Mouse (Mus musculus) hindbrain, embryonic 11.5 days (tissue): ENCODE data around the gene Tmem186. TPM values are rescaled to one million over a fixed set of nuclear protein-coding genes. Genes with fewer than 3 reads are reported as not detected.
A peak's percentile ranks its signal among the peaks of the same experiment; 100 is the strongest.

Experiments
- ATAC-seq: fragments of 200-750 bp; cut with Nextera tagmentation; 2 replicates; pipeline ENCODE4 v1.8.0; 2017; ENCODE audit warnings: mild to moderate bottlenecking, moderate TSS enrichment, moderate library complexity; ENCODE audit not compliant: low FRiP score
- DNase-seq: peaks from one replicate; pipeline ENCODE4 v3.0.0-alpha.2; 2015; ENCODE audit warnings: low spot score
- H3K27ac ChIP-seq: fragments of 300-500 bp; sonication (generic); 2 replicates; pipeline ENCODE4 v1.5.1; 2014; ENCODE audit warnings: mild to moderate bottlenecking, low read depth, low read length
- H3K27me3 ChIP-seq: fragments of 300-500 bp; sonication (generic); 2 replicates; pipeline ENCODE4 v1.6.1; 2014; ENCODE audit warnings: mild to moderate bottlenecking, low read length, moderate library complexity, mixed read lengths; ENCODE audit not compliant: control insufficient read depth, insufficient read depth
- H3K36me3 ChIP-seq: fragments of 300-500 bp; sonication (generic); 2 replicates; pipeline ENCODE4 v1.6.1; 2014; ENCODE audit warnings: mild to moderate bottlenecking, low read length, moderate library complexity, mixed read lengths; ENCODE audit not compliant: control insufficient read depth, insufficient read depth
- H3K4me1 ChIP-seq: fragments of 300-500 bp; sonication (generic); replicated peaks from 2 replicates; pipeline ENCODE4 v1.6.1; 2014; ENCODE audit warnings: low read length, mixed read lengths; ENCODE audit not compliant: control insufficient read depth, insufficient read depth
- H3K4me2 ChIP-seq: fragments of 300-500 bp; sonication (generic); replicated peaks from 2 replicates; pipeline ENCODE4 v1.6.1; 2014; ENCODE audit warnings: mild to moderate bottlenecking, low read depth, low read length
- H3K4me3 ChIP-seq: fragments of 300-500 bp; sonication (generic); 2 replicates; pipeline ENCODE4 v1.5.1; 2014; ENCODE audit warnings: low read depth, low read length
- H3K9ac ChIP-seq: fragments of 300-500 bp; sonication (generic); 2 replicates; pipeline ENCODE4 v1.6.1; 2014; ENCODE audit warnings: low read depth, low read length
- H3K9me3 ChIP-seq: fragments of 300-500 bp; sonication (generic); 2 replicates; pipeline ENCODE4 v1.6.1; 2016; ENCODE audit warnings: low read length; ENCODE audit not compliant: control insufficient read depth
- WGBS: fragments of 180-500 bp; shearing (Covaris S2); extraction: QIAGEN DNeasy Blood & Tissue Kit; methylation state at CpG from one replicate; pipeline ENCODE4 v1.1.7; 2014; 5-methylcytosine and 5-hydroxymethylcytosine counted together
- polyA plus RNA-seq: library from polyadenylated mRNA; unstranded; fragments of >200 nt; fragmentation: Nextera tagmentation; extraction: Ambion mirVana; gene quantifications from 2 replicates; pipeline ENCODE4 v1.2.1, GENCODE M21; 2014

Gene Tmem186
- polyA plus RNA-seq, 1 experiment from 2014 or later: 15.8 TPM

DNA sequence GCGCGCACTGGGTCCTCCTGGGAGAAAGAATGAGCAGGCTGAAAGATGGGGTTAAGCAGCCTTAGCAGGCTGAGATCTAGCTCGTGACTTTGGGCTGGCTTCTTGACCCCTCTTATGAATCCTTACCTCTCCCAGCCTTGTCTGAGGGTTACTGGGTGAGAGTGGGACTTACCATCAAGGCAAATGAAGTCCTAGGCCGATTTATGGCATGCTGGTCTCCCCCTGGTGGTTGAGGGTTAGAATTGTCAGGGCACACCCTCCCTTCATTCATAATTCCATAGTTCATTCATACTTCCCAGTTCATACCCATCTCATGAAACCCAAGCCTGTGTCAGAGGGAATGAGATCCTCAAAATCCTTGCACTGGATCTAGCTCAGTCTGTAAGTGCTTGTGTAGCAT, 39.3 kb upstream of the Tmem186 start:
- no peak overlapping the region for H3K27ac ChIP-seq
- no peaks in the 10 kb centered on the region for H3K9me3 ChIP-seq
- no peak overlapping the region for H3K4me2 ChIP-seq
- no peaks in the 10 kb centered on the region for H3K4me1 ChIP-seq
- H3K27me3 ChIP-seq: no peaks in the 10 kb centered on the region; the same call in 1 of the 2 replicates
- DNase-seq: peak; percentile 80
- H3K9ac ChIP-seq: no peak overlapping the region
- no peaks in the 10 kb centered on the region for H3K36me3 ChIP-seq
- no peak overlapping the region for H3K4me3 ChIP-seq
- WGBS: 58% methylated on average over 4 of the region's 4 CpGs
- no peak for ATAC-seq

DNA sequence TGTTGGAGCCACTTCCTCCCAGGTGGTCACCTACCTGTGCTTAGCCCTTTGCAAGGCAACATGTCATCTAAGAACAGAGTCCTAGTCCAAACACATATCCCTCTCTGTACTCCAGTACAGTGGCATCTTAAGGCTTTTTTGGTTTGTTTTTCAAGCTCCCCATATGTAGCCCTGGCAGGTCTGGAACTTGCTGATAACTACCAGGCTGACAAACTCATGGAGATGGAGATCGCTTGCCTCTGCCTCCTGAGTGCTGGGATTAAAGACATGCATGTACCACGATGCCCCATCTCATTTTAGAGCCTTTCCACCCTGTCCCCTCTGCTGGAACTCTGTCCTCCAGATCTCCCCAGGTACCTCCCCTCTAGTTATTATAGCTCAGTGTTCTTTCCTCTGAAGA, 38.7 kb upstream of the Tmem186 start:
- Histone ChIP-seq H3K4me3 (no peak overlapping the region), H3K4me1 (no peaks in the 10 kb centered on the region), H3K9ac (no peak overlapping the region), H3K9me3 (no peaks in the 10 kb centered on the region), H3K27ac (no peak overlapping the region), H3K27me3 (no peaks in the 10 kb centered on the region; the same call in 1 of the 2 replicates), H3K4me2 (no peak overlapping the region), H3K36me3 (no peaks in the 10 kb centered on the region)
- WGBS: 87% methylated on average over 2 of the region's 2 CpGs
- ATAC-seq (no peak), DNase-seq (no peak)

DNA sequence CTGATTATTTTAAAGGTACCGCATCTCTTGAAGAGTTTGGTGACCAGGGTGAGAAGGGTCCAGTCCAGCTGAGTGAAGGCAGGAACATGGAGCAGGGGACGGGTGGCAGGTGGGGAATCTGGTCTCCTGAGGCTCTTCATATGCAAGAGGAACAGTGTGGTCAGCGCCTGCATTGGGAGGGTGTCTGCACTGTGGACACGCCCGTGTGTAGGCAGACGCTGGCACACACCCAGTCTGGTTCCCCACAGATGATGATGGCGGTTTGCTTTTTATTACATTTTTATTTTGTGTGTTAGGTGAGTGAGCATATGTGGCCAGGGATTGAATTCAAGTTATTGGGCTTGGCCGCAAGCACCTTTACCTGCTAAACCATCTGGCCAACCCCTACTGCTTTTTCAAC, 38.0 kb upstream of the Tmem186 start:
- Histone ChIP-seq H3K4me2 (no peak overlapping the region), H3K36me3 (no peaks in the 10 kb centered on the region), H3K9ac (no peak overlapping the region), H3K9me3 (no peaks in the 10 kb centered on the region), H3K4me3 (no peak overlapping the region), H3K27ac (no peak overlapping the region), H3K27me3 (no peaks in the 10 kb centered on the region; the same call in 1 of the 2 replicates), H3K4me1 (no peaks in the 10 kb centered on the region)
- 86% methylated on average over 8 of the region's 8 CpGs for WGBS
- DNase-seq (no peak), ATAC-seq (no peak)

DNA sequence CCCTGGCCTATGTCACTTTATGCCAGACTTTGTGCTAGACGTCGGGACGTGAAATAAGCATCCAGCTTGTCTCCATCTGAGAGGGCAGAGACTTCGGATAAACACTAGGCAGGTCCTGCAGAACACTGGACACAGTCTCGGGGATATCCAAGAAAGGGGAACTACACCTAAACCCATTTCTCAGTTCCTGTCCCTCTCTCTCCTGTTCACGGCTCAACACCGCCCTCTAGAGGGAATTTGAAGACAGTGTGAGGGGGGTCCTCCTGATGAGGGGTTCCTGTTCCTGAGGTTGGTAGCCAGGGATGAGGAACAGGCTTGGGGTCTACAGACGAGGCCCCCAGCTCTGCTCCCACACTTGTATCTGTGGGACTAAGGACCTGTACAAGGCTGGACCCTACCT, 36.7 kb upstream of the Tmem186 start:
- Histone ChIP-seq H3K27ac (no peak overlapping the region), H3K36me3 (no peaks in the 10 kb centered on the region), H3K4me1 (peaks cover 5% of the 10 kb centered on the region; the same call in 1 of the 2 replicates), H3K4me2 (no peak overlapping the region), H3K27me3 (no peaks in the 10 kb centered on the region; the same call in 1 of the 2 replicates), H3K9ac (no peak overlapping the region), H3K9me3 (no peaks in the 10 kb centered on the region), H3K4me3 (no peak overlapping the region)
- ATAC-seq: no peak
- DNase-seq: peak; percentile 85
- 4% methylated on average over 8 of the region's 8 CpGs for WGBS

DNA sequence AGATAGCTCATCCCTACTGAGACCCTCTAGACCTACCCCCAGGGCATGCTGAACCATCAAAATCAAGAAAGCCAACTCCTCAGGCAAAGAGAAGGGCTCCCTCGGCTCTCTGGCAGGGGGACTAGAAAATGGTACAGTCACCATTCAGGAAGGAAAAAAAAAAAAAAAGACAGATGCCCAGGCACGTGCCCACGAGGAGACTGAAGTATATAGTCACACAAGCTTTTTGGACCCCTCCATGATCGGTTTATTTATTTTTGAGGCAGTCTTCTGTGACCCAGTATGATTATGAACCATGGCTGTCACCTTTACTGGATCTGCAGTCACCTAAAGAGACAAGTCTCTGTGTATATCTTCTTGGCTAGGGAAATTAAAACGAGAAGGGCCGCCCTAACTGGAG, 35.8 kb upstream of the Tmem186 start:
- Histone ChIP-seq H3K4me2 (no peak overlapping the region), H3K27ac (no peak overlapping the region), H3K9me3 (no peaks in the 10 kb centered on the region), H3K4me3 (no peak overlapping the region), H3K9ac (no peak overlapping the region), H3K27me3 (no peaks in the 10 kb centered on the region; the same call in 1 of the 2 replicates), H3K4me1 (peaks cover 5% of the 10 kb centered on the region; the same call in 1 of the 2 replicates), H3K36me3 (no peaks in the 10 kb centered on the region)
- DNase-seq: no peak
- 73% methylated on average over 6 of the region's 6 CpGs for WGBS
- no peak for ATAC-seq

DNA sequence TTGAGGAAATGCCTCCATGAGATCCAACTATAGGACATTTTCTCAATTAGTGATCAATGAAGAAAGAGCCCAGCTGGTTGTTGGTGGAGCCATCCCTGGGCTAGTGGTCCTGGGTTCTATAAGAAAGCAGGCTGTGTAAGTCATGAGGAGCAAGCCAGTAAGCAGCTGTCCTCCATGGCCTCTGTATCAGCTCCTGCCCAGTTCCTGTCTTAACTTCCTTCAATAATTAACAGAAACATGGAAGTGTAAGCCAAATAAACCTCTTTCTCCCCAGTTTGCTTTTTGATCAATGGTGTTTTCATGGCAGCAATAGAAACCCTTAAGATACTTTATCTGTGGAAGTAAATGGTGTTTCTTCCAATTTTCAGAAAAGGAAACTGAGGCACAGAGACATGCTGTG, 35.3 kb upstream of the Tmem186 start:
- ATAC-seq (no peak), DNase-seq (no peak)
- no peaks in the 10 kb centered on the region for H3K9me3 ChIP-seq
- no peak overlapping the region for H3K4me2 ChIP-seq
- H3K4me3 ChIP-seq: no peak overlapping the region
- peaks cover 8% of the 10 kb centered on the region; the same call in 1 of the 2 replicates for H3K4me1 ChIP-seq
- H3K36me3 ChIP-seq: no peaks in the 10 kb centered on the region
- H3K27ac ChIP-seq: no peak overlapping the region
- no peak overlapping the region for H3K9ac ChIP-seq
- no peaks in the 10 kb centered on the region; the same call in 1 of the 2 replicates for H3K27me3 ChIP-seq

DNA sequence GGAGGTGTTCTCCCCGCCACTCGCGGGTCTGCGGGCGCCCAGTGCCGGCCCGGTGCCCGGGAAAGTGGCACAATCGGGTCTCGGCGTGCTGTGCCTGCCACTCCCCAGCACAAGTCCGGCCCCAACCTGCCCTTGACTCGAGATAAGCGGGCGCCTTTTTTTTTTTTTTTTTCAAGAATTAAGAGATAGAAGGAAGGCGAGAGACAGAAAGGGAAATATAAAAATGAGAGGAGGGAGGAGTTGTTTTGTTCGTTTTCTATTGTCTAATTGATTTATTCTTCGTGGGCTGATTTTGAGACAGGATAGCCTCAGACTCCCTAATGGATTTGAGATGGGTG, 34.8 kb upstream of the Tmem186 start:
- peak overlapping the region; percentile 83; the same call in 1 of the 2 replicates for H3K9ac ChIP-seq
- under 1% methylated on average over 18 of the region's 18 CpGs for WGBS
- DNase-seq (no peak), ATAC-seq (no peak)
- H3K4me2 ChIP-seq: peak overlapping the region; percentile 62
- H3K9me3 ChIP-seq: no peaks in the 10 kb centered on the region
- H3K36me3 ChIP-seq: no peaks in the 10 kb centered on the region
- peak overlapping the region; percentile 71 for H3K4me3 ChIP-seq
- H3K4me1 ChIP-seq: peaks cover 8% of the 10 kb centered on the region; the same call in 1 of the 2 replicates
- no peak overlapping the region for H3K27ac ChIP-seq
- H3K27me3 ChIP-seq: no peaks in the 10 kb centered on the region; the same call in 1 of the 2 replicates

DNA sequence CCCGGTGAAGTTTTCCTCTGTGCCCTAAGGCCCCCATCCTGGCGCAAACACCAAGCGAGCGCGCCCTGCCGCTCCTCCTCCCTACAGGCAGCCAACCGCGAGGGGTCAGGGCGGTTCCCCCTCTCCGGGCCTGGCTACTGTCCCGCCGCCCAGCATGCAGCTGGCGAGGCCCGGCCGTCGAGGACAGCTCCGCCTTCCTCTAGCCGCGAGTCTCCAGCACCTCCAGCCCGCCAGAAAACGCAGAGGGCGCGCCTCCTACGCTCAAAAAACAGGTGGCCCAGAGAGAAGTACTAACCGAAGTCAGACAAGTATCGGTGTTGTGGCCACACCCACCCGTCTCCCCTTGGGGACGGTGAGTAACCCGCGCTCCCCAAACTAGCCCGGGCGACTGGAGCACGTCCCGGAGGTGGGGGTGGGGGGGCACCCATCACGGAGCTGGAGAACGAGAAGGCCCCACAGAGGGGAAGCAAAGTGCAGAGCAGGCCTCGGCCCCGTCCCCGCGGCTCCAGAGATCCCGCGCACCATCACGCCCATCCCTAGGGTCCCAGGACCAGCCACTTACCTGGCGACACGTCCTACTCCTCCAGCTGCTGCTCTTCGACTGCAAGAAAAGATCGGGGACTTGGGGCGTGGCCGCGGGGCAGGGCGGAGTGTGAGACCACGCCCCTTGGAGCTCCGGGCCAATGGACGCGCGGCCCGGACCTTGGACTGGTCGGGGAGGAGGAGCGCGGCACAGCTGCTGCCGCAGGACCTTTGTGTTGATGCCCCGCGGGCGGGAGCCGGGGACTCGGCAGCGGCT, 34.2 kb upstream of the Tmem186 start, which contains the start of gene Carhsp1:
TSS of gene Carhsp1 (minus strand) at position 605 of the 799 bp plus-strand sequence.
- ATAC-seq: peak; percentile 91
- Histone ChIP-seq H3K36me3 (no peaks in the 10 kb centered on the region), H3K9me3 (no peaks in the 10 kb centered on the region), H3K27ac (peak within 1 kb of the TSS; percentile 79), H3K4me1 (peaks cover 8% of the 10 kb centered on the region; the same call in 1 of the 2 replicates), H3K4me3 (peak within 1 kb of the TSS; percentile 71), H3K27me3 (no peaks in the 10 kb centered on the region; the same call in 1 of the 2 replicates), H3K9ac (peak within 1 kb of the TSS; percentile 83), H3K4me2 (peak within 1 kb of the TSS; percentile 62)
- DNase-seq: peak; percentile 97
- under 1% methylated on average over 67 of the region's 67 CpGs for WGBS
